Mouse (Mus musculus): Measurements from ENCODE around the gene Vars. TPM values are rescaled to one million over a fixed set of nuclear protein-coding genes. Genes with fewer than 3 reads are reported as not detected.

Gene Vars
- polyA plus RNA-seq, 1 experiment from 2014 or later = 51.6 TPM

- DNase-seq (ENCODE audit: low spot score) (no peak), ATAC-seq (ENCODE audit: low FRiP score) (no peak)
- H3K27ac ChIP-seq = peak overlapping the region; percentile 88; the same call in 1 of the 2 replicates
- H3K9me3 ChIP-seq (ENCODE audit: control insufficient read depth, low read length) = no peaks in the 10 kb centered on the region
- no peak overlapping the region for H3K9ac ChIP-seq
- H3K27me3 ChIP-seq (ENCODE audit: control insufficient read depth, insufficient read depth, low read length) = no peaks in the 10 kb centered on the region
- 74% methylated on average over 5 of the region's 5 CpGs for WGBS
- H3K4me1 ChIP-seq (replicated peaks; ENCODE audit: control insufficient read depth, insufficient read depth, low read length) = peaks cover 27% of the 10 kb centered on the region
- no peak overlapping the region for H3K4me3 ChIP-seq (replicated peaks; ENCODE audit: low read length)
- 0 out of 2 replicates have a peak, but pooled peaks cover 6% of the 10 kb centered on the region for H3K36me3 ChIP-seq (replicated peaks; ENCODE audit: control insufficient read depth, insufficient read depth)
- H3K4me2 ChIP-seq (replicated peaks) = peak overlapping the region; percentile 59
These were observed 48.2 kb downstream of the Vars start for GRCm38 (mm10) chr17:35048932-35049440.

DNA sequence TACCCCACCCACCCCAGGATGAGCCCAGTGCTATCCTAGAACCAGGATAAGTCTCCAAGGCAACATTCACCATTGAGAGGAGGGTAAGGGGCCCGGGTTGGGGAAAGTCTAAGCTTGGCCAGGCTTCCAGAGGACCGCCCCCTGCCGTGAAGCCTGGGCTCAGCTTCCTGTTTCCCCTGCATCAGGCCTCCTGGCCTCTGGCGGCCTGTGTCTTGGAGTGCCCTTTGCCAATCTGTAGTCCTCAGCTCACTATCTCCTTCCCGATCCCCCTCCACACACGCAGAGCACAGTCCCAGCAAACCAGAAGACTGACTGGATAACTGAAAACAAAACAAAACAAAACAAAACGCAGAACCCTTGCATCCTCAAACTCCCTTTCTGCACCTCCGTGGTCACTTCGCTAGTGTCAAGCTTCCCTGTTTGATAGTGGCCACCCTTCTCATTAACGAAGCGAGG, 48.8 kb downstream of the Vars start, which contains the start of gene Clic1:
Gene Clic1, plus strand, starts transcription at position 406 of the 456 bp plus-strand sequence.
- Histone ChIP-seq H3K36me3 (replicated peaks; ENCODE audit: control insufficient read depth, insufficient read depth) (0 out of 2 replicates have a peak, but pooled peaks cover 10% of the 10 kb centered on the region), H3K27ac (peak within 1 kb of the TSS; percentile 88), H3K4me2 (replicated peaks) (peak within 1 kb of the TSS; percentile 59), H3K4me1 (replicated peaks; ENCODE audit: control insufficient read depth, insufficient read depth, low read length) (peaks cover 27% of the 10 kb centered on the region), H3K9ac (peak within 1 kb of the TSS; percentile 62), H3K9me3 (ENCODE audit: control insufficient read depth, low read length) (no peaks in the 10 kb centered on the region), H3K4me3 (replicated peaks; ENCODE audit: low read length) (peak within 1 kb of the TSS; percentile 39), H3K27me3 (ENCODE audit: control insufficient read depth, insufficient read depth, low read length) (no peaks in the 10 kb centered on the region)
- WGBS = 5% methylated on average over 11 of the region's 11 CpGs
- DNase-seq (ENCODE audit: low spot score) (peak; percentile 65), ATAC-seq (ENCODE audit: low FRiP score) (peak; percentile 1; the same call in 1 of the 2 replicates)

GRCm38 (mm10) chr17:35050126-35050750, 49.5 kb downstream of the Vars start:
- WGBS = 1% methylated on average over 27 of the region's 27 CpGs
- peaks cover 27% of the 10 kb centered on the region for H3K4me1 ChIP-seq (replicated peaks; ENCODE audit: control insufficient read depth, insufficient read depth, low read length)

DNA sequence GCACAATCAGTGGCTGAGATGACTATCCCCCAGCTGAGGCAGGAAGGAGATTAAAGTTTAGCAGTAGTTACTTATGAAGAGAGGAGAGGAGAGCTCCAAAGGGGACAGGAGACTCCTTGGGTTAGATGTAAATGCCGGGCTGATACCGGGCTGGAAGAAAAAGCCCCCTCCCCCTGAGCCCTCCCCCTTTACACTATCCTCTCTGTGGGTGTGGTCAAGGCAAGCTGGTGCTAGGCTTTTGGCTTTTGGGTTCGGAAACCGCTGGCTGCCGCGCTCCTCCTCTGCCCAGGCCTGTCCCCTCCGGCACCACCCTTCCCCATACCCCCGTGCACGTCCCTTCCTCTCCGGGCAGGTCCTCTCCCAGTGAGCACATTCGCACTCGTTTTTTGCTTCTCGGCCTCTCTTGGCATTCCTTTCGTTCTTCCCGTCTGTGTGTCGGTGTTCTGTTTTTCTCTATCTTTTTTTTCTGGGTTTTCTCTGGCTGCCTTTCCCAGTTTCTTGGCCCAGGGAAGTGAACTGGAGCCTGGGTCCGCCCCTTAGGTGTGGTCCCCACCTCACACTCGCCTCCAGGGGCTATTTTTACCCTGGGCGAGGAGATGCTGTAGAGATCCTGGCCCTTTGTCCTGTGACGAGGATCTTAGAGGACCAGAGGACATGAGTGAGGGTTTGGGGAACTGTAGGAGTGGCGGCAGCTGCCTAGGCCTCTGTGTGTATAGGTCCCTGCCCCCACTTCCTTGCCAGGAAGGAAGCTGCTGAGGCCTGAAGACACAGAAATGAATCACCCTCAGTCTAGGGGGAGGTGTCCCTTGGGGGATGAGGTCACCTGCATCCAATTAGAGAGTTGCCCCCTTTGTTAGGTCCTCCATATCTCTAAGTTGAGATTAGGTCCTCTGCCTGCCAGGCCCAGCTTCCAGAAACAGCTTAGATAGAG, 50.6 kb downstream of the Vars start:
- Histone ChIP-seq H3K4me3 (replicated peaks; ENCODE audit: low read length) (peak overlapping the region; percentile 39), H3K27ac (peak overlapping the region; percentile 87), H3K4me2 (replicated peaks) (peak overlapping the region; percentile 59), H3K4me1 (replicated peaks; ENCODE audit: control insufficient read depth, insufficient read depth, low read length) (peaks cover 19% of the 10 kb centered on the region; the same call in 1 of the 2 replicates), H3K27me3 (ENCODE audit: control insufficient read depth, insufficient read depth, low read length) (no peaks in the 10 kb centered on the region), H3K9ac (peak overlapping the region; percentile 53), H3K9me3 (ENCODE audit: control insufficient read depth, low read length) (no peaks in the 10 kb centered on the region), H3K36me3 (replicated peaks; ENCODE audit: control insufficient read depth, insufficient read depth) (peaks cover 18% of the 10 kb centered on the region; the same call in 1 of the 2 replicates)
- 3% methylated on average over 21 of the region's 21 CpGs for WGBS
- DNase-seq (ENCODE audit: low spot score) (peak; percentile 62), ATAC-seq (ENCODE audit: low FRiP score) (peak; percentile 22; the same call in 1 of the 2 replicates)

More at GRCm38 (mm10) chr17:35050126-35050750, 49.5 kb downstream of the Vars start:
- DNase-seq (ENCODE audit: low spot score) (no peak), ATAC-seq (ENCODE audit: low FRiP score) (no peak)
- peak overlapping the region; percentile 62 for H3K9ac ChIP-seq
- no peaks in the 10 kb centered on the region for H3K27me3 ChIP-seq (ENCODE audit: control insufficient read depth, insufficient read depth, low read length)
- H3K4me3 ChIP-seq (replicated peaks; ENCODE audit: low read length) = peak overlapping the region; percentile 39
- H3K27ac ChIP-seq = peak overlapping the region; percentile 88
- no peaks in the 10 kb centered on the region for H3K9me3 ChIP-seq (ENCODE audit: control insufficient read depth, low read length)
- peak overlapping the region; percentile 59 for H3K4me2 ChIP-seq (replicated peaks)
- H3K36me3 ChIP-seq (replicated peaks; ENCODE audit: control insufficient read depth, insufficient read depth) = 0 out of 2 replicates have a peak, but pooled peaks cover 10% of the 10 kb centered on the region

DNA sequence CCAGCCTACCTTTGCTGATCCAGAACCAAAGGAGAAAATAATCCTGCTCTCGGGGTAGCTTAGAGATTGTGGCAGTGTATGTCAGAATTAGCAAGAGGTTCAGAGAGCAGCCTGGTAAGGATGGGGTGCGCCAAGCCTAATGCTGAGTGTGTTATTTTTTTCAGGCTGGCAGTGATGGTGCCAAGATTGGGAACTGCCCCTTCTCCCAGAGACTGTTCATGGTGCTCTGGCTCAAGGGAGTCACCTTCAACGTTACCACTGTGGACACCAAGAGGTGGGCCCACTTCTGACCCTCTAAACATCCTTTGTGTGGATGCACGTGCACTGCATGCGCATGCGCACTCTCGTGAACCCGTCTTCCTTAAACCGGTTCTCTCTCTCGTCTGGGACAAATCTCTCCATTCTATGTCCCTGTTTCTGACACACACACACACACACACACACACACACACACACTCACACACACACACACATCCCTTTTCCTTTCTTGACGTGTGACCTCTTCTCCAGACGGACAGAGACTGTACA, 51.5 kb downstream of the Vars start:
- no peaks in the 10 kb centered on the region for H3K27me3 ChIP-seq (ENCODE audit: control insufficient read depth, insufficient read depth, low read length)
- peaks cover 16% of the 10 kb centered on the region; the same call in 1 of the 2 replicates for H3K4me1 ChIP-seq (replicated peaks; ENCODE audit: control insufficient read depth, insufficient read depth, low read length)
- 81% methylated on average over 12 of the region's 12 CpGs for WGBS
- ATAC-seq (ENCODE audit: low FRiP score) (no peak), DNase-seq (ENCODE audit: low spot score) (no peak)
- H3K4me3 ChIP-seq (replicated peaks; ENCODE audit: low read length) = no peak overlapping the region
- no peaks in the 10 kb centered on the region for H3K9me3 ChIP-seq (ENCODE audit: control insufficient read depth, low read length)
- H3K4me2 ChIP-seq (replicated peaks) = peak overlapping the region; percentile 59
- H3K36me3 ChIP-seq (replicated peaks; ENCODE audit: control insufficient read depth, insufficient read depth) = peaks cover 18% of the 10 kb centered on the region; the same call in 1 of the 2 replicates
- H3K9ac ChIP-seq = peak overlapping the region; percentile 53
- H3K27ac ChIP-seq = peak overlapping the region; percentile 87

DNA sequence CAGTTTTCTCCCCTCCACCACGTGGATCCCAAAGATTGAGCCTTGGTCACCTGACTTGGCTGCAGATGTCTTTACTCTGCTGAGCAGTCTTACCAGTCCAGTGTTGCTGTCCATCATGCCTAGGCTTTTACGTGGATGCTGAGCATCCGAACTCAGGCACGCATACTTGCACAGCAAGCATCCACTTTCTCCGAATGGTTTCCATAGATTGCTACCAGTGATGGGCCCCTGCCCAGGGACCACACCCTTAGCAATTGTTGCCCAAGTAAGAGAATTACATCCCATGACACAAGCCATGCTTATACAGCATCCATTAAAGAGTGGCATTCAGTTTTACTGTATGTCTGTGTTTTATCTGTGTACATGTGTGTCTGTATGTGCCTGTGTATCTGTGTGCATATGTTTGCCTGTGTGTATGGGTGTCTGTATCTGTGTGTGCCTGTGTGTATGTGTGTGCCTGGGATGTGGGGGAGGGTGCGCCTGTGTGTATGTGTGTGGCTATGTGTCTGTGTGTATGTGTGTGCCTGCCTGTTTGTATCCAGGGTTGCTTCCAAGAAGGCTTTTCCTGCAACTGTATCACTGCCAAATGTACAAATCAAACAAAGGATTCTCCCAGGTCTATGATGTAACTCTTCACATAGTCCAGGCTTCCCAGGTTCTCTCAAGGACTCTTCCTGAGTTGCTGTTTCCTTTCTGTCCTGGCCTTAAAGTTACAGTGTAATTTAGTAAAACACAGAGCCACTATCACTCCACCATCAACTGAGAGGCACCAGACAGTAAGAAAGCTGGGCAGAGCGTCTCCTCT, 55.1 kb downstream of the Vars start:
- Histone ChIP-seq H3K36me3 (replicated peaks; ENCODE audit: control insufficient read depth, insufficient read depth) (peaks cover 23% of the 10 kb centered on the region), H3K4me2 (replicated peaks) (no peak overlapping the region), H3K27me3 (ENCODE audit: control insufficient read depth, insufficient read depth, low read length) (no peaks in the 10 kb centered on the region), H3K4me1 (replicated peaks; ENCODE audit: control insufficient read depth, insufficient read depth, low read length) (peaks cover 20% of the 10 kb centered on the region), H3K9me3 (ENCODE audit: control insufficient read depth, low read length) (no peaks in the 10 kb centered on the region), H3K27ac (no peak overlapping the region), H3K4me3 (replicated peaks; ENCODE audit: low read length) (no peak overlapping the region), H3K9ac (no peak overlapping the region)
- 95% methylated on average over 7 of the region's 7 CpGs for WGBS
- DNase-seq (ENCODE audit: low spot score) (no peak), ATAC-seq (ENCODE audit: low FRiP score) (no peak)

DNA sequence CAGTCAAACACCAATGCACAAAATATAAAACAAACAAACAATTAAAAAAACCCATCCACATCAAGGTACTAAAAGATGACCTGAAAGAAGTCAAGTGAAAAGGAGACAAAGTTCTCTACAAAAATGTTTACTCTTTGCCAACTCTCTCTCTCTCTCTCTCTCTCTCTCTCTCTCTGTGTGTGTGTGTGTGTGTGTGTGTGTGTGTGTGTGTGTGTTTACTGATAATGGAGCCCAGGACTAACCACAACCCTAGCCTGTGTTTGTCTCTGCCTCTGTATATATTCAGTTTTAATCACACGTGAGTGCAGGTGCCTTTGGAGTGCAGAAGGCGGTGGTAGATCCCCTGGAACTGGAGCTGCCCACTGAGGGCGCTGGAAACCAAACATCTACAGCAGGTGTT, 56.3 kb downstream of the Vars start:
- H3K4me2 ChIP-seq (replicated peaks) = no peak overlapping the region
- whole genome bisulfite sequencing = 82% methylated on average over 3 of the region's 3 CpGs
- peaks cover 33% of the 10 kb centered on the region for H3K36me3 ChIP-seq (replicated peaks; ENCODE audit: control insufficient read depth, insufficient read depth)
- no peak for DNase-seq (ENCODE audit: low spot score)
- H3K27ac ChIP-seq = no peak overlapping the region
- H3K9me3 ChIP-seq (ENCODE audit: control insufficient read depth, low read length) = no peaks in the 10 kb centered on the region
- H3K4me1 ChIP-seq (replicated peaks; ENCODE audit: control insufficient read depth, insufficient read depth, low read length) = peaks cover 13% of the 10 kb centered on the region
- no peak overlapping the region for H3K9ac ChIP-seq
- H3K27me3 ChIP-seq (ENCODE audit: control insufficient read depth, insufficient read depth, low read length) = no peaks in the 10 kb centered on the region
- no peak for ATAC-seq (ENCODE audit: low FRiP score)
- H3K4me3 ChIP-seq (replicated peaks; ENCODE audit: low read length) = no peak overlapping the region

DNA sequence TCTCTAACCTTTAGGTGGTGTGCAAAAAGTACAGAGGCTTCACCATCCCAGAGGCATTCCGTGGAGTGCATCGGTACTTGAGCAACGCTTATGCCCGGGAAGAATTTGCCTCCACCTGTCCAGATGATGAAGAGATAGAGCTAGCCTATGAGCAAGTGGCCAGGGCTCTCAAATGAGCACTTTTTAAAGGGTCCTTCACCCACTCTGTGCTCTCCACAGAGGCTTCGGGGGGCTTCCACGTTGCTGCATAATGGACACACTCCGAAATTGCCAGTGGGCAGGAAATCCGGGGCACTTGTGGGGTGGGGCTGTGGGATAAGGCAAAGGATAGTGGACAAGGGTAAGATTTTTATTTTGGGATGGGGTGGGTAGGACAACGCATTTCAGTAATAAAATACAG, 57.5 kb downstream of the Vars start:
- Histone ChIP-seq H3K27ac (0 out of 2 replicates have a peak overlapping the region, but pooled peaks have one; percentile 88), H3K9ac (peak overlapping the region; percentile 88), H3K27me3 (ENCODE audit: control insufficient read depth, insufficient read depth, low read length) (no peaks in the 10 kb centered on the region; the same call in 1 of the 2 replicates), H3K4me1 (replicated peaks; ENCODE audit: control insufficient read depth, insufficient read depth, low read length) (peaks cover 13% of the 10 kb centered on the region), H3K9me3 (ENCODE audit: control insufficient read depth, low read length) (no peaks in the 10 kb centered on the region), H3K36me3 (replicated peaks; ENCODE audit: control insufficient read depth, insufficient read depth) (peaks cover 40% of the 10 kb centered on the region), H3K4me3 (replicated peaks; ENCODE audit: low read length) (peak overlapping the region; percentile 85), H3K4me2 (replicated peaks) (peak overlapping the region; percentile 66)
- peak; percentile 1; the same call in 1 of the 2 replicates for ATAC-seq (ENCODE audit: low FRiP score)
- DNase-seq (ENCODE audit: low spot score) = no peak
- 70% methylated on average over 9 of the region's 9 CpGs for WGBS
